Mouse (Mus musculus) neural tube, embryonic 12.5 days (tissue): ENCODE measurements around the gene Cnrip1. TPM values are rescaled to one million over a fixed set of nuclear protein-coding genes. Genes with fewer than 3 reads are reported as not detected.
"Not testable (repeated sequence)": the region's sequence is repeated elsewhere in the genome, so short reads cannot be mapped to it uniquely, and the experiment has no call there.

Experiments used
- ATAC-seq: fragments of 200-750 bp; cut with Nextera tagmentation; 2 replicates; pipeline ENCODE4 v1.8.0; 2017; ENCODE audit warnings: low read depth, mild to moderate bottlenecking, moderate TSS enrichment, moderate library complexity; ENCODE audit not compliant: low FRiP score
- H3K27ac ChIP-seq: fragments of 300-500 bp; sonication (generic); 2 replicates; pipeline ENCODE4 v1.5.1; 2016
- H3K27me3 ChIP-seq: fragments of 300-500 bp; sonication (generic); replicated peaks from 2 replicates; pipeline ENCODE4 v1.6.1; 2016; ENCODE audit warnings: mild to moderate bottlenecking
- H3K36me3 ChIP-seq: fragments of 300-500 bp; sonication (generic); 2 replicates; pipeline ENCODE4 v1.6.1; 2016; ENCODE audit warnings: mild to moderate bottlenecking
- H3K4me1 ChIP-seq: fragments of 300-500 bp; sonication (generic); 2 replicates; pipeline ENCODE4 v1.6.1; 2016
- H3K4me2 ChIP-seq: fragments of 300-500 bp; sonication (generic); replicated peaks from 2 replicates; pipeline ENCODE4 v1.6.1; 2016; ENCODE audit warnings: mild to moderate bottlenecking
- H3K4me3 ChIP-seq: fragments of 300-500 bp; sonication (generic); 2 replicates; pipeline ENCODE4 v1.5.1; 2016
- H3K9ac ChIP-seq: fragments of 300-500 bp; sonication (generic); 2 replicates; pipeline ENCODE4 v1.6.1; 2016; ENCODE audit warnings: mild to moderate bottlenecking
- H3K9me3 ChIP-seq: fragments of 300-500 bp; sonication (generic); 2 replicates; pipeline ENCODE4 v1.6.1; 2016; ENCODE audit warnings: mild to moderate bottlenecking
- WGBS: fragments of 180-500 bp; shearing (Covaris S2); methylation state at CpG from one replicate; pipeline ENCODE4 v1.1.7; 2016; 5-methylcytosine and 5-hydroxymethylcytosine counted together
- polyA plus RNA-seq: library from polyadenylated mRNA; unstranded; fragments of >200 nt; fragmentation: Nextera tagmentation; extraction: Ambion mirVana; gene quantifications from 2 replicates; pipeline ENCODE4 v1.2.1, GENCODE M21; 2016

The Cnrip1 gene
- polyA plus RNA-seq, 1 experiment from 2014 or later: 51.2 TPM

DNA sequence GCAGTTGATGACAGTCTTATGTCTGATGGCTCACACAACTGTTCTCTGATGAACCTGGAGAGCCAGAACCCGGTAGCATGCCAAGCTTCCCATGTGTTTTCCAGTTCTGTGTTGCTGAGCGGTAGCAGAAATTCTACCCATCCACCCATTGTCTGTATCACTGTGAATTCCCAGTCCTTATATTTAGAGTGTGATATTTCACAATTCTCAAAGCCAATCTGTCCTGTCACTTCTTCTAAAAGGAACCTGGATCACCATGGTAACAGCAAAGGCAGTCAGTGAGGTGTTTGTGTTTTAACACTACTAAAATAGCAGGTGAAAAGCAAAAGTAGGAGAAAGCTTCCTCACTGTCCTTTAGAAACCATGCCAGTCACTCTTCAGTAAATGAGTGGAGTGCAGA is 5.6 kb upstream of the Cnrip1 start:
- no peak for ATAC-seq
- Histone ChIP-seq H3K4me1 (no peaks in the 10 kb centered on the region), H3K36me3 (no peaks in the 10 kb centered on the region), H3K9me3 (no peaks in the 10 kb centered on the region), H3K4me2 (no peak overlapping the region), H3K4me3 (no peak overlapping the region), H3K27me3 (no peaks in the 10 kb centered on the region), H3K27ac (no peak overlapping the region), H3K9ac (no peak overlapping the region)
- 82% methylated on average over 2 of the region's 2 CpGs for WGBS

DNA sequence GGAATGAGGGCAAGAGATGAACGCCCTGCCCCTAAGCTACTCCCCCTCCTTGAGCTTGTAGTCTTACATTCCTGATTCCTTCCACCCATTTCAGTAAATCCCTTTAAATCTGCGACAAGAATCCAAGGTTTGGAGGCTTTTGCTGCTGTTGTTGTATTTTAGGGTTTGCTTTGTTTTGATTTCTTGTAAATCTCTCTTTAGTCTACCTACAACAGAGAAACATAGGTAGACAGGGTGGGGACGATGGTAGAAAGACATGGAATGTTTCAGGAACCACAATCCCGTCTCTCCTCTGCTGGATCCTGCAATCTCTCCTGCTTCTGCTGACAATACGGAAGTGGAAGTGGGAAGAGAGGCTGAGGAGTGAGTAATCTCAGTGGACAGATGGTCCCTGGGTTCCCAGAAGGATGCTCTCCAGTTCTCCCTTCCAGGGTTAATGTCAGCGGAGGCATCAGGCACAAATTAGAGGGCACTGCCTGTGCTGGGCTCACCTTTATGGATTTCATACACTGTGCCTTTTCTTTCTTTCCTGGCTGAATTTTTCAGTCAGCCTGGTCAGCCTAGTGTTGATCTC is 1.2 kb downstream of the Cnrip1 start:
- Histone ChIP-seq H3K4me3 (peak overlapping the region; percentile 57), H3K9ac (peak overlapping the region; percentile 83), H3K27ac (no peak overlapping the region), H3K4me1 (peaks cover 11% of the 10 kb centered on the region), H3K27me3 (no peaks in the 10 kb centered on the region), H3K9me3 (no peaks in the 10 kb centered on the region), H3K36me3 (peaks cover 3% of the 10 kb centered on the region; the same call in 1 of the 2 replicates), H3K4me2 (peak overlapping the region; percentile 83)
- WGBS: 18% methylated on average over 6 of the region's 6 CpGs
- ATAC-seq: peak; percentile 17; the same call in 1 of the 2 replicates

DNA sequence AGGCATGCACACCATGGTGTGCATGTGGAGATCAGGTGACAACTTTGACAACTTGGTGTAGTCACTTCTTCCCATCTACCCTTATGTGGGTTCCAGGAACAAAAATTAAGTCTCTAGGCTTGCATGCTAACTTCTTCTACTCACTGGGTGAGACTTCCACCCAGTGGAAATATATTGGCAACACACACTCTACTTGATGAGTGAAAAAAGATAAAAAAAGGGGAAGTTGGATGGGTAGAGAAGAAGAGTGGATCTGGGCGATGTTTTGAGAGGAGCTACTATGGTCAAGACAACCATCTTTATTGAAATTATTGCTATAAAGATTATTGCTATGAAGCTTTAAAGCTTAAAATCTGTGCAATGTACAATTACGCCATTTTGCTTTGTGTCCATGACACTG is 18.0 kb downstream of the Cnrip1 start:
- H3K9ac ChIP-seq, H3K4me2 ChIP-seq, H3K27ac ChIP-seq, H3K4me1 ChIP-seq, H3K9me3 ChIP-seq, H3K27me3 ChIP-seq, H3K36me3 ChIP-seq, ATAC-seq, H3K4me3 ChIP-seq: not testable (repeated sequence)
- WGBS: 91% methylated on average over 2 of the region's 2 CpGs

DNA sequence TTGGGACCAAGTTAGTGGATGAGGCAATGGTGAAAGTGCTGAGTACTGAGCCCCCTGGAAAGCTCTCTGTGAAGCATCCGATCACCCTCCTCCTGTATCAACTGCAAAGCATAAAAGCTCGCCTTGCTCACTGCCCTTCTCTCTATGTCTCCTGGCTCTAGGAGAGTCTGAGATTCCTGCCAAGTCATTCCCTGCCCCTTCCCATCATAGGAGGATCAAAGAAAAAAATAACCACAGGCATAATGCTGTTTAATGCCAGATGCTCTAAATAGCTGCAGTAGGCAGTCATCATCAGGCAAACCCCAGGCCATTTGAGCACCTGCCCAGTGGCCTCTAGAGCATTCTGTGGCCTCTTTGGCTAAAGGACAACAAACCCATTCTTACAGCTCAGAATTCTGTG is 24.3 kb downstream of the Cnrip1 start:
- 94% methylated on average over 2 of the region's 2 CpGs for WGBS
- ATAC-seq: no peak
- Histone ChIP-seq H3K9me3 (no peaks in the 10 kb centered on the region), H3K27ac (no peak overlapping the region), H3K4me1 (no peaks in the 10 kb centered on the region), H3K27me3 (no peaks in the 10 kb centered on the region), H3K36me3 (peaks cover 4% of the 10 kb centered on the region; the same call in 1 of the 2 replicates), H3K9ac (no peak overlapping the region), H3K4me2 (no peak overlapping the region), H3K4me3 (no peak overlapping the region)

DNA sequence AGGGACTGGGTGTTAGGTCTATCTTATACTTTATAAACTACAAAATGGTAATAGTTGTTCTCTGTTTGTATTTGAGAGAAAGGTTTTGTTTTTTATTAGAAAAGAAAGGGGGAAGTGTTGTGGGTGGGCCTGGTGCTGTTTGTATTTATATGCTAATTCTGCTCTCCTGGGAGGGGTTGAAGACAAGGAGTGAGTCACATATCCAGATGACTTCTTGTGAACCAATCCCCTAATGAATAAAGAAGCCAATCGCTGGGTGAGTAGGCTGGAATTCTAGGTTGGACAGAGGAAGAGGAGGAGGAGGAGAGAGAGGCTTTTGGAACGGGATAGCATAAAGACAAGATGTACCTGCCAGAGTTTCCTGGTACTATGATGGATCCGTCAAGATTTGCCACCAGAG is 30.7 kb downstream of the Cnrip1 start:
- H3K27ac ChIP-seq: no peak overlapping the region
- 62% methylated on average over 3 of the region's 3 CpGs for WGBS
- no peaks in the 10 kb centered on the region; the same call in 1 of the 2 replicates for H3K4me1 ChIP-seq
- no peak overlapping the region for H3K4me2 ChIP-seq
- H3K9ac ChIP-seq: no peak overlapping the region
- no peak overlapping the region for H3K4me3 ChIP-seq
- no peaks in the 10 kb centered on the region for H3K27me3 ChIP-seq
- H3K36me3 ChIP-seq: peaks cover 4% of the 10 kb centered on the region; the same call in 1 of the 2 replicates
- ATAC-seq: no peak
- H3K9me3 ChIP-seq: no peaks in the 10 kb centered on the region

DNA sequence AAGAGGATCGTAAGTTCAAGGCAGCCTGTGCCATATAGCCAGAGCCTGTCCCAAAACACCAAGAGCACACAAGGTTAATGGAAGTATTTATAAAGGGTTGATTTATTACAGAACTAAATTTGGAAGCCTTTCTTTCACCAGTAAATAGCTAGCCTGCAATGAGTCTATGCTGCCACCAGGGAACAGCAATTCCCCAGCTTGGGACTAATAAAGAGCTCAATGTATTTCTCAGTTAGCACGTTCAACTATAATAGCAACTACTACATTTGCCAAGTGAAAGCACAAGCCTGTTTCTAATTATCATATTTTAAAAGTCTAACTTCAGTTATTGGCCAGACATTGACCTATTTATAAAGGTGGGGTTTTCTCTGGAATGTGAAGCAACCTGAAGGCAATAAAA is 31.6 kb downstream of the Cnrip1 start:
- H3K36me3 ChIP-seq: peaks cover 4% of the 10 kb centered on the region; the same call in 1 of the 2 replicates
- no peak overlapping the region for H3K4me3 ChIP-seq
- no peak overlapping the region for H3K9ac ChIP-seq
- no peaks in the 10 kb centered on the region; the same call in 1 of the 2 replicates for H3K4me1 ChIP-seq
- H3K27ac ChIP-seq: no peak overlapping the region
- no peaks in the 10 kb centered on the region for H3K27me3 ChIP-seq
- H3K9me3 ChIP-seq: no peaks in the 10 kb centered on the region
- 43% methylated on average over 2 of the region's 2 CpGs for WGBS
- H3K4me2 ChIP-seq: no peak overlapping the region
- peak; percentile 56; the same call in 1 of the 2 replicates for ATAC-seq

GRCm38 (mm10) chr11:17083455-17083854 is 32.1 kb downstream of the Cnrip1 start:
- Histone ChIP-seq H3K4me1 (no peaks in the 10 kb centered on the region; the same call in 1 of the 2 replicates), H3K36me3 (peaks cover 3% of the 10 kb centered on the region; the same call in 1 of the 2 replicates), H3K9me3 (no peaks in the 10 kb centered on the region), H3K27me3 (no peaks in the 10 kb centered on the region), H3K27ac (no peak overlapping the region), H3K4me3 (no peak overlapping the region), H3K9ac (no peak overlapping the region), H3K4me2 (no peak overlapping the region)
- no peak for ATAC-seq
- 96% methylated on average over 3 of the region's 3 CpGs for WGBS

- Histone ChIP-seq H3K4me3 (no peak overlapping the region), H3K27ac (no peak overlapping the region), H3K4me2 (no peak overlapping the region), H3K27me3 (no peaks in the 10 kb centered on the region), H3K9me3 (no peaks in the 10 kb centered on the region), H3K4me1 (no peaks in the 10 kb centered on the region; the same call in 1 of the 2 replicates), H3K9ac (no peak overlapping the region), H3K36me3 (no peaks in the 10 kb centered on the region)
- ATAC-seq: no peak
- WGBS: 79% methylated on average over 1 of the region's 1 CpGs
Observed at GRCm38 (mm10) chr11:17083866-17084265, 32.5 kb downstream of the Cnrip1 start.

DNA sequence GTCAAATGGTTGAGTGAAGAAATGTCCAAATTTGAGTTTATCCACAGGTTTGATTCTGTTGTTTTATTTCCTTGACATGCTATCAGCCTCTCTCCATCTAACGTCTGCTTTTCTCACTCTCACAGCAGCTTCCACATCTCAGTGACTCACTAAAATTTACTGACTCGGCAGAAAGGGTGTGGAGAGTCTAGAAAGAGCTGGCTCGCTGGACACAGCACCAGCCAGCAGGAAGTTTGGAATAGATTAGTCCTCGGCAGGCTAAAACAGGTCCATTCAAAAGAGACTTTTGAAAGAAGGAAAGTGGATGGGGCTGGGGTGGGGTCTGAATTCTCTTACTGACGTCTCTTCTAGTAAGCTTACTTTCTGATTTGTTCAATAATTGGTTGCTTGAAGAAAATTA is 34.7 kb downstream of the Cnrip1 start:
- Histone ChIP-seq H3K36me3 (no peaks in the 10 kb centered on the region), H3K4me2 (no peak overlapping the region), H3K9me3 (no peaks in the 10 kb centered on the region), H3K27me3 (no peaks in the 10 kb centered on the region), H3K4me1 (no peaks in the 10 kb centered on the region; the same call in 1 of the 2 replicates), H3K9ac (no peak overlapping the region), H3K27ac (no peak overlapping the region), H3K4me3 (no peak overlapping the region)
- 20% methylated on average over 5 of the region's 5 CpGs for WGBS
- no peak for ATAC-seq

- no peaks in the 10 kb centered on the region for H3K27me3 ChIP-seq
Observed at GRCm38 (mm10) chr11:17106936-17107335, 55.5 kb downstream of the Cnrip1 start.

DNA sequence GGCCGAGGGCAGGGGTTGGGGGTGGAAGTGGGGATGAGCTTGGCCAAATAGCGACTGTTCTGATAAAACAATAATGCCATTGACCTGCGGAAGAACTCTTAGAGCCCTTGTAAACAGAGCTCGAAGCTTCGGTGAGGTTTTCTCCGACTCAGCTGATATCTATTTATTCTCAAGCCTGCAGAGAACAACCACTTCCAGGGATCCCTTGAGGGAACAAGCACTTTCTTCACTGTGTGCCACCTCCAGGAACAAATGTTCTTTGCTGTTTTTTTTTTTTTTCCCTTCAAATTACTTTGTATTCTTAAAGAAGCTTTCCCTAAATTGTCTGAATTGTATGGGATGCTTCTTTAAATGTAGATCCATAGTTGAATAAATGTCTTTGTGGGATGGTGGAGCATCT is 56.0 kb downstream of the Cnrip1 start:
- no peak for ATAC-seq
- Histone ChIP-seq H3K36me3 (no peaks in the 10 kb centered on the region), H3K9me3 (no peaks in the 10 kb centered on the region), H3K4me2 (no peak overlapping the region), H3K27me3 (no peaks in the 10 kb centered on the region), H3K4me1 (no peaks in the 10 kb centered on the region), H3K4me3 (no peak overlapping the region), H3K9ac (no peak overlapping the region), H3K27ac (no peak overlapping the region)
- WGBS: 70% methylated on average over 6 of the region's 6 CpGs

More at GRCm38 (mm10) chr11:17106936-17107335, 55.5 kb downstream of the Cnrip1 start:
- Histone ChIP-seq H3K4me3 (no peak overlapping the region), H3K4me2 (no peak overlapping the region), H3K27ac (no peak overlapping the region), H3K36me3 (no peaks in the 10 kb centered on the region), H3K4me1 (no peaks in the 10 kb centered on the region), H3K9me3 (no peaks in the 10 kb centered on the region), H3K9ac (no peak overlapping the region)
- WGBS: 87% methylated on average over 5 of the region's 5 CpGs
- no peak for ATAC-seq

- Histone ChIP-seq H3K9me3 (no peaks in the 10 kb centered on the region), H3K4me2 (no peak overlapping the region), H3K27me3 (no peaks in the 10 kb centered on the region), H3K9ac (no peak overlapping the region), H3K4me1 (no peaks in the 10 kb centered on the region), H3K27ac (no peak overlapping the region), H3K4me3 (no peak overlapping the region), H3K36me3 (no peaks in the 10 kb centered on the region)
- WGBS: 95% methylated on average over 1 of the region's 1 CpGs
- no peak for ATAC-seq
Observed at GRCm38 (mm10) chr11:17112419-17113090, 61.2 kb downstream of the Cnrip1 start.

DNA sequence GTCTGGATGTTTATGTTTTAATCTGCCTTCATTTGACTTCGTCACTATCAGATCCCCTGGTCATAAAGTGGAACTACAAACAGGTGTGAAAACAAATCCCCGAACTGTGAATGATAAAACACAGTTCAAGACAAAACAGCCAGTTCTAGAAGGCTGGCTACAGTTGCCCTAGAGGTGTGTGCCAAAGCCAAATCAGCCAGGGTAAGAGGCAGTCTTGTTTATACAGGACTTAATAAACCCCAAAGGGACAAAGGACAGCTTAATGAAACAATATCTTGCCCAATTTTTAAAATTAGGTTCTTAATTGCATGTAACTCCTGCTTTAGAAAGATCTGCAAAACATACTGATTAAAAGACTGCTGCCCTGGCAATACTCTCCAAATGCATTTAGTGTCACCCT is 75.0 kb downstream of the Cnrip1 start:
- H3K36me3 ChIP-seq: no peaks in the 10 kb centered on the region
- 75% methylated on average over 2 of the region's 2 CpGs for WGBS
- H3K9me3 ChIP-seq: no peaks in the 10 kb centered on the region
- H3K27ac ChIP-seq: no peak overlapping the region
- no peak for ATAC-seq
- no peaks in the 10 kb centered on the region for H3K4me1 ChIP-seq
- H3K27me3 ChIP-seq: no peaks in the 10 kb centered on the region
- H3K4me2 ChIP-seq: no peak overlapping the region
- H3K9ac ChIP-seq: no peak overlapping the region
- no peak overlapping the region for H3K4me3 ChIP-seq
